8 mouse cellular contexts compared by ENCODE assay signal in genomic region chr14:56886594-56887513, GRCm38 (mm10). TPM values are rescaled to one million over a fixed set of nuclear protein-coding genes. Genes with fewer than 3 reads are reported as not detected.
A peak's percentile ranks its signal among the peaks of the same experiment; 100 is the strongest.
DNase-seq lines count a peak whose midpoint lies in the region; ATAC-seq and TF ChIP-seq lines count a peak whose summit lies in the region.
"Not testable (repeated sequence)": the region's sequence is repeated elsewhere in the genome, so short reads cannot be mapped to it uniquely, and the experiment has no call there.

TSS of gene Zmym2 (plus strand) at chr14:56886653.

- peak within 1 kb of the TSS; percentile 98 for H3K9ac ChIP-seq in heart, embryonic 12.5 days
- H3K9ac ChIP-seq in kidney, postnatal 0 days (ENCODE audit: low read depth, low read length) = peak within 1 kb of the TSS; percentile 92
- peak within 1 kb of the TSS; percentile 89 for H3K9ac ChIP-seq in liver, embryonic 11.5 days (ENCODE audit: low read depth, low read length)

- peaks cover 20% of the 10 kb centered on the region for H3K36me3 ChIP-seq in heart, embryonic 12.5 days
- not testable (repeated sequence) for H3K36me3 ChIP-seq in kidney, postnatal 0 days (ENCODE audit: insufficient read depth, low read length); liver, embryonic 11.5 days (ENCODE audit: control insufficient read depth, insufficient read depth, low read length); myocyte (ENCODE audit: control insufficient read depth, insufficient read depth)

- H3ac ChIP-seq in myocyte (ENCODE audit: control insufficient read depth, insufficient read length) = peak within 1 kb of the TSS; percentile 90

- H3K27me3 ChIP-seq in heart, embryonic 12.5 days (replicated peaks); kidney, postnatal 0 days (ENCODE audit: insufficient read depth, low read length); liver, embryonic 11.5 days (replicated peaks; ENCODE audit: control insufficient read depth, insufficient read depth, low read length); myocyte (ENCODE audit: control insufficient read depth, insufficient read depth, insufficient read length): not testable (repeated sequence)

- H3K79me2 ChIP-seq in myocyte (ENCODE audit: control insufficient read depth, insufficient read depth) = peaks cover 46% of the 10 kb centered on the region

- DNase-seq in CD4-positive, CD25-positive, alpha-beta regulatory T cell, adult 2 months (ENCODE audit: low read depth, low spot score) = peak; percentile 90
- peak; percentile 85 for DNase-seq in kidney, postnatal 0 days (ENCODE audit: low spot score)
- peak; percentile 87 for DNase-seq in liver, embryonic 11.5 days (ENCODE audit: low spot score)
- DNase-seq in spleen, postnatal 4 days (ENCODE audit: low spot score in 2 of 2) = peak; percentile 81 to 92

- H3K4me2 ChIP-seq in heart, embryonic 12.5 days = peak within 1 kb of the TSS; percentile 85
- H3K4me2 ChIP-seq in kidney, postnatal 0 days (ENCODE audit: low read length) = peak within 1 kb of the TSS; percentile 67
- H3K4me2 ChIP-seq in liver, embryonic 11.5 days = peak within 1 kb of the TSS; percentile 83
- H3K4me2 ChIP-seq in myocyte (ENCODE audit: low read depth) = peak within 1 kb of the TSS; percentile 74

- peak; percentile 54 for TF ChIP-seq CTCF in kidney, postnatal 0 days (IDR thresholded peaks at IDR 0.05; ENCODE audit: low read depth)

- H3K27ac ChIP-seq in brown adipose tissue, adult 24 weeks (replicated peaks; ENCODE audit: low read depth, low read length) = peak within 1 kb of the TSS; percentile 88
- H3K27ac ChIP-seq in heart, embryonic 12.5 days (ENCODE audit: poor library complexity, severe bottlenecking) = peak within 1 kb of the TSS; percentile 99
- peak within 1 kb of the TSS; percentile 100 for H3K27ac ChIP-seq in kidney, postnatal 0 days
- peak within 1 kb of the TSS; percentile 93 for H3K27ac ChIP-seq in liver, embryonic 11.5 days (ENCODE audit: low read depth, low read length)

- not testable (repeated sequence) for H3K4me1 ChIP-seq in brown adipose tissue, adult 24 weeks (ENCODE audit: control insufficient read depth, insufficient read depth, insufficient read length, low read length); kidney, postnatal 0 days (replicated peaks; ENCODE audit: insufficient read depth, low read length); liver, embryonic 11.5 days (replicated peaks; ENCODE audit: control insufficient read depth, insufficient read depth, low read length)
- H3K4me1 ChIP-seq in heart, embryonic 12.5 days (replicated peaks) = peaks cover 19% of the 10 kb centered on the region

- not testable (repeated sequence) for TF ChIP-seq POLR2A in myocyte (IDR thresholded peaks at IDR 0.05; ENCODE audit: insufficient read length, low read depth)

- peak within 1 kb of the TSS; percentile 100 for H3K4me3 ChIP-seq in brown adipose tissue, adult 24 weeks (ENCODE audit: insufficient read depth, low read depth, low read length)
- H3K4me3 ChIP-seq in heart, embryonic 12.5 days = peak within 1 kb of the TSS; percentile 99
- H3K4me3 ChIP-seq in kidney, postnatal 0 days (replicated peaks; ENCODE audit: low read depth, low read length) = peak within 1 kb of the TSS; percentile 89
- H3K4me3 ChIP-seq in liver, embryonic 11.5 days (ENCODE audit: low read depth, low read length) = peak within 1 kb of the TSS; percentile 70
- H3K4me3 ChIP-seq in myocyte = peak within 1 kb of the TSS; percentile 93

- ATAC-seq in erythroid progenitor cell, adult 5-6 weeks (replicated peaks; ENCODE audit: low FRiP score, poor library complexity, severe bottlenecking) = peak; percentile 67
- peak; percentile 80 for ATAC-seq in heart, embryonic 12.5 days (ENCODE audit: insufficient number of reproducible peaks, low FRiP score)
- ATAC-seq in kidney, postnatal 0 days (replicated peaks; ENCODE audit: low FRiP score, low read depth) = peak; percentile 1; the same call in 1 of the 2 replicates
- ATAC-seq in liver, embryonic 11.5 days (replicated peaks; ENCODE audit: low FRiP score) = peak; percentile 75

- H3K9me3 ChIP-seq in heart, embryonic 12.5 days (replicated peaks); kidney, postnatal 0 days (replicated peaks; ENCODE audit: low read length); liver, embryonic 11.5 days (ENCODE audit: control insufficient read depth, low read length): not testable (repeated sequence)

- WGBS in heart, embryonic 12.5 days = under 1% methylated on average over 35 of the region's 87 CpGs
- WGBS in kidney, postnatal 0 days = 2% methylated on average over 28 of the region's 87 CpGs
- WGBS in liver, embryonic 11.5 days = under 1% methylated on average over 41 of the region's 87 CpGs

RNA-seq across cellular contexts. Expression of gene Zmym2, which starts in this region (rescaled TPM):
- 19.9 and 27.3 TPM in 2 replicates for polyA plus RNA-seq in brown adipose tissue, adult 24 weeks (2012; ENCODE audit: insufficient read depth, insufficient read length, missing spikeins)
- total RNA-seq in erythroid progenitor cell, adult 5-6 weeks (2015; ENCODE audit: low replicate concordance) = 20.5 and 32.4 TPM in 2 replicates
- total RNA-seq in erythroid progenitor cell, adult 5-6 weeks (2017; ENCODE audit: low replicate concordance) = 18.9 and 37.8 TPM in 2 replicates
- 38.9 and 46.2 TPM in 2 replicates for polyA plus RNA-seq in heart, embryonic 12.5 days (2016; fragmentation: Nextera tagmentation; extraction: Ambion mirVana)
- polyA plus RNA-seq in kidney, postnatal 0 days (2015; fragmentation: Nextera tagmentation; extraction: Ambion mirVana) = 26.4 and 26.9 TPM in 2 replicates
- 24.4 and 32.0 TPM in 2 replicates for polyA plus RNA-seq in liver, embryonic 11.5 days (2014; fragmentation: Nextera tagmentation; extraction: Ambion mirVana)
- polyA plus RNA-seq in myocyte (2012; fragmentation: generic; extraction: Trizol) = 14.8 TPM

Comparison
In these comparisons a context has a peak if more than half of its experiments do, and no peak if none do; other contexts are left out.
1. Peak in every context shown above with its lines: DNase-seq, ATAC-seq, H3K4me3 ChIP-seq and H3K27ac ChIP-seq.
2. ATAC-seq: peak in every context shown above with its lines; median percentile 80 in heart, embryonic 12.5 days; 75 in liver, embryonic 11.5 days; 67 in erythroid progenitor cell, adult 5-6 weeks; 1 in kidney, postnatal 0 days.